Mouse (Mus musculus): ENCODE measurements around the gene Nup210.

- TF ChIP-seq POLR2A (IDR thresholded peaks at IDR 0.05; ENCODE audit: low read depth, low read length): no peak
- no peak for TF ChIP-seq CTCF (IDR thresholded peaks at IDR 0.05; ENCODE audit: extremely low read depth, insufficient read length, insufficient replicate concordance, low read depth, low read length)
Measured at GRCm38 (mm10) chr6:91067048-91067447, 49.6 kb downstream of the Nup210 start.

All from small intestine, adult 2 months (tissue).